Mouse (Mus musculus) liver, embryonic 14 days (tissue): Measurements from ENCODE around the gene Ednrb. TPM values are rescaled to one million over a fixed set of nuclear protein-coding genes. Genes with fewer than 3 reads are reported as not detected.

Experiments
- polyA plus RNA-seq: library from polyadenylated mRNA; depleted of rRNA; stranded (reverse); fragments of >200 nt; gene quantifications from 2 replicates; pipeline ENCODE4 v1.2.3, GENCODE M21; 2012; rRNA removed

Gene Ednrb
- 2.2 and 2.3 TPM in 2 replicates for polyA plus RNA-seq

GRCm38 (mm10) chr14:103844011-103844549, at the start of gene Ednrb:
Gene Ednrb (minus strand): TSS chr14:103844402.

Other genes with a start within 250 kb of the Ednrb start
- 0.33 and 0.36 TPM in 2 replicates for gene Slain1, start 194.2 kb downstream of the Ednrb start, polyA plus RNA-seq